Mouse (Mus musculus) myocyte (in vitro differentiated cells): Measurements from ENCODE around the gene Bcl2a1c.

Experiments
- E2F4 ChIP-seq: IDR thresholded peaks from one replicate; pipeline ENCODE4 v1.6.1; 2011; ENCODE audit warnings: mild to moderate bottlenecking, control low read depth, moderate library complexity; ENCODE audit not compliant: insufficient read depth
- SRF ChIP-seq: IDR thresholded peaks from one replicate; pipeline ENCODE4 v1.6.1; 2011; ENCODE audit warnings: low read depth; ENCODE audit not compliant: control insufficient read depth, insufficient read length
- TCF12 ChIP-seq: IDR thresholded peaks from one replicate; pipeline ENCODE4 v1.6.1; 2011; ENCODE audit warnings: mild to moderate bottlenecking, control low read depth; ENCODE audit not compliant: poor library complexity, insufficient read depth, severe bottlenecking

DNA sequence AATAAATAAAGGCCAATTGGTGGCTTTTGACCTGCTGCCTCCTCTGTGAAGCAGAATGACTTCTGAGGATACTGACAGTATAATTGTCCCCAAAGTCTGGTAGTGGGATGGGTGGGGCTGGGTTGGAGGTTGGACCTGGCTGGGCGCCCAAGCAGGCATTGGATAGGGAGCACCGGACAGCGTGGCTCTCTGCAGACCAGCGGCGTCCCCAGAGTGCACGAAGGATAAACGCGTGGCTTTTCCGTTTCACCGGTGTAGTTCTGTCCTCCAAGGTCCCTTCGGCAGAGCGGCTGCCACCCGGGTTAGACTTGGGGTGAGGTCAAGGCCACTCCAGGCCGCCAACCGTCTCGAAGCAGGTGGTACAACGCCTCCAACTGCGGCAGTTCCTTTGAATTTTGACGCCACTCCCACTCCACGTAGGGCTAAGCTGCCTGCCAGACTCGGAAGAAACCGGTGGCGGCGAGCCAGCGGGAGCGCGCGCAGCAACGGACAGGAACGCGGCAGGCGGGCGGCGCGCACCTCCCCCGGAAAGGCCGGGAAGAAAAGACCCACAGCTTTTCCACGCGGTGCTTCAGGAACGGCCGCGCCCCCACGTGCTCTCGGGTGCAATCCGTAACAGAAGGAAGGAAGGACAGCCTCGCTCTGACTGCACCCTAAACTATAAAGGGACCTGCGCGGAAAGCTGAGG is 38.0 kb downstream of the Bcl2a1c start:
- no peak for TF ChIP-seq TCF12
- TF ChIP-seq SRF, result no peak
- no peak for TF ChIP-seq E2F4
